Mouse (Mus musculus) neutrophil, adult 5-6 weeks (primary cell): ENCODE results near the gene Mgat4a. TPM values are rescaled to one million over a fixed set of nuclear protein-coding genes. Genes with fewer than 3 reads are reported as not detected.

Source experiments
- ATAC-seq: fragments of 151-379, 151-347 bp; 2 replicates; pipeline ENCODE4 v1.8.0; 2017; ENCODE audit warnings: mild to moderate bottlenecking, moderate TSS enrichment; ENCODE audit not compliant: insufficient number of reproducible peaks, poor library complexity, low FRiP score, severe bottlenecking; ENCODE audit errors: extremely low read depth
- total RNA-seq: library from RNA; stranded (forward); fragments of 200-1000 nt; gene quantifications from 2 replicates; pipeline ENCODE4 v1.2.3, GENCODE M21; 2017

The Mgat4a gene
- total RNA-seq, result 47.6 and 53.8 TPM in 2 replicates

GRCm38 (mm10) chr1:37540810-37541658 lies at the start of gene Mgat4a:
Mgat4a (minus strand) TSS chr1:37541016.
- peak; percentile 97 for ATAC-seq

- peak; percentile 95 for ATAC-seq
These were observed 45.1 kb upstream of the Mgat4a start for GRCm38 (mm10) chr1:37585809-37586480.

DNA sequence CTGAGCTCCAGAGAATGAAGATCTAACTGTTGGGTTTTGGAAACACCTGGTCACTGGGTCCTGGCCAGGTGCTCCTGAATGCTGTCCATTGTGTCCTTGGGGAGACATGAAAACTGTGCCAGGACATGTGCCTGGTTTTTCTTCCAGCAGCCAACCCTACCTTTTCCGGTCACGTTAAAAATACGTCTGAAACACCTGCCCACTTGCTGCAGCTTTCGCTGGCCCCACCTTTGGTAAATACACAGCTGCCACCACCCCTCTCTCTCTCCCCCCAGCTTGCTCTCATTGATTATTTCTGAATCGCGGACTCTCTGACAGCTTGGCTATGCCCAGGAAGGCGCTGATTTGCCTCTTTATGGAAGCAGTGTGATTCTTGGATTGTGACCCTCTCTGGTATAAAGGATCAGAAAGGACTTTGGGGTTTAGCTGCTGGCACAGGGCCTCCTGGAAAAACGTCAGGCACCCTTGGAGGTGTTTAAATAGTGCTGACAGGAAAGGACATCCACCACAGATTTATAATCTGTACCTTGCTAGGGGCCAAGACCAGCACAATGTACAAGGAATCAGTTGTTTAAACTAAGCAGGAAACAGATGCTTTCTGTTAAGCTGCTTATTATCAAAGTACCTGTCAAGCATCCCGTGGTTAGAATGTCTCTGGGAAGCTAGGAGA lies 43.1 kb upstream of the Mgat4a start:
- ATAC-seq, result no peak

DNA sequence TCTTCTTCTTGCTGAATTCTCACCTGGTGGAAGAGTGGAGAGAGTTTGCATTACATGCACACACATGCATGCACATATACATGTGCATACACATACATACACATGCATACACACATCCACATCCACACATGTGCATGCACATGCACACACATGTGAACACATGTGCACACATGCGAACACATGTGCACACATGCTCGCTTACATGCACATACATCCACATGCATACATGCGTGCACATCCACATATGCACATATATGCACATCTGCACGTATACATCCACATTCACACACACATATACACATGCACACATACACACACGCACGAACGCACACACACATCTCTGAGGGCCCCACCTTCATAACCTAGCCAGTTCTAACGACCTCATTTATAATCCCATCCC lies 42.4 kb upstream of the Mgat4a start:
- ATAC-seq, result no peak

- ATAC-seq, result no peak
These were observed 38.9 kb upstream of the Mgat4a start for GRCm38 (mm10) chr1:37579686-37580085.

- ATAC-seq, result no peak
These were observed 31.9 kb upstream of the Mgat4a start for GRCm38 (mm10) chr1:37572528-37573272.

DNA sequence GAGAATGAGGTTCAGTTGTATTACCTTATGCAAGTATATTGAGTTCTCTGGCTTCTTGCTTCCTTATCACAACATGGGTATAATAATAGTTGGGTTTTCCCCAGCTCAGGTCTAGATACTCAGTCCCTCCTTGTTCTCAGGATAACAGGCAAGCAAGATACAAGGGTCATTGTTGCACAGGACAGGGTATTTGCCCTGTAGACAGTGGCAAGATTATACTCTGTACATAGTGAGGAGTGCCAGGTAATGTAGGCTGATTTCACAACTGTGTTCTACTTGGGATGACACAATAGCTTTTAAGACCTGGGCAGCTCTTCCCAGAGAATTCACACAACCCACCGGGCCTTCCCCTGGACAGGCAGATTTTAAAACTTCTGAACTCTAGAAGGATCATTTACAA lies 27.6 kb upstream of the Mgat4a start:
- no peak for ATAC-seq

- ATAC-seq, result no peak
These were observed 25.9 kb upstream of the Mgat4a start for GRCm38 (mm10) chr1:37566754-37567153.

- ATAC-seq, result 0 out of 2 replicates have a peak, but pooled peaks have one; percentile 33
These were observed 25.5 kb upstream of the Mgat4a start for GRCm38 (mm10) chr1:37566344-37566743.

- no peak for ATAC-seq
These were observed 24.6 kb upstream of the Mgat4a start for GRCm38 (mm10) chr1:37565396-37565795.

DNA sequence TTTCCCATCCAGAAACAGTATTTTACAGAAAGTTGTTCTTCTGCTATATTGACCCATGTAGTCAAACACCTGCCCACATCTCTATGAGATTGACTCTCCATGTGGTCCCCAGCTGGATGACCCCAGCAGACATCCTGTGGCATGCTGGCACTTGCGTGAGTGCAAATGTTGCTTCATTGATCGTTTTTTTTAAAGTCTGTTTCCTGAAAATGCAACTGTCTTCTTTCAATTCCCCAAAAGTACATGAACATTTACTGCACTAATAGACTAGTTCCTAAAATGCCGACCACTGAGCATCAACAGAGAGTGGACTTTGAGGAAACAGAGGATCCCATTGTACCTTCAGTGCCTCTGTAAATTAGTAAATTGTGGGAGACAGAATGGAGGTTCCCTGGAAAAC lies 21.1 kb upstream of the Mgat4a start:
- ATAC-seq, result no peak

DNA sequence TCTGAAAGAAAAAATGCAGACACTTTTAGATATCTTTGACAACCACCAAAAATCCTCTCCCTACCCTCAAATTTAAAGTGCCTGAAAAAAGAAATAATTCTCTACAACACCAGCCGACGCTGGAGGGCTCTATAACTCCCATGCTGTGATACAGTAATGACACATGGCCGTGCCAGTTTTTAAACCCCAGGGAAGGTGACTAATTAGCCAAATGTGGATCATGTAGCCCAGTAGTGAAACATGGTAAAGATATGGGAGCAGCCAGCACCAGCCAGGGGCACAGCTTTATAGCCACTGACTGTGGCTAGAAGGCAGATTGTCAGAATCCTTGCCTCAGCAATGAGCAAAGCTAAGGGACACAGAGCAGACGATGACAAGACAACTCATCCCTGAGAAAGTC lies 19.5 kb upstream of the Mgat4a start:
- no peak for ATAC-seq

- ATAC-seq, result no peak
These were observed 11.2 kb upstream of the Mgat4a start for GRCm38 (mm10) chr1:37551986-37552385.

DNA sequence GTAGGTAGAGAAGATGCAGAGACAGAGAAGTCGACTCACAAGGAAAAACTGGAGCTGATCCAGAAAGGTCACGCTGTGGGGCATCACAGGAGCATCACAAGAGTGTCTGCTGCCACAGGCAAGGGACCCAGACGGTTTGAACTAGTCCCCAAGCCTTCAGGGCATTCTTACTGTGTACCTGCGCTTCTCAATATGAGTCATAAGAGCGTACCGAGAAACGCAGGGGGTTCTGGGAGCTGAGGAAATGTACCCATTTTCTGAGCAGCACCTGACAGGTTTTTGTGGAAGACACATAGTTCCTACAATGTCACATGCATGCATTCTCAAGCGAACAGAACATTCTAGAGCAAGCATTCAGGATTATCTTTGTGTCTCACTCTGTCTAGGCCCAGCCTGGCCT lies 8.7 kb upstream of the Mgat4a start:
- no peak for ATAC-seq

GRCm38 (mm10) chr1:37546398-37547051 lies 5.7 kb upstream of the Mgat4a start:
- no peak for ATAC-seq

DNA sequence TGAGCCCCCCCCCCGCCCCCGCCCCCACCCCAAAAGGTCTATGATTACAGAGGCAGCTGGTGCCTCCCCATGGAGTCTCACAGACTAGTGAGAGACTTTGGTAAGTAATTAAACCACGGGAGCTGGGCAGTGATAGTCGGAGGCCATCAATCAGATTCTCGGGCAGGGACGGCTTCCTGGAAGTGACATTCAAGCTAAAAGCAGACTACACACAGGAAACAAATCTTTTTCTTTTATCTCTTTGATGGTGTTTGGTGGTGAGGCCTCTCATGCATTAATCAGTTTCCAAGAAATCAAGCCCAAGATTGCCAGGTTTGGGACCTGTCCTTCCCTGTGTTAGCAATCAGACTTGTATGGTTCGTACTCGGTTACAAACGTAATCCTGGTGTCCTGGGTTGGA lies 3.4 kb upstream of the Mgat4a start:
- no peak for ATAC-seq

DNA sequence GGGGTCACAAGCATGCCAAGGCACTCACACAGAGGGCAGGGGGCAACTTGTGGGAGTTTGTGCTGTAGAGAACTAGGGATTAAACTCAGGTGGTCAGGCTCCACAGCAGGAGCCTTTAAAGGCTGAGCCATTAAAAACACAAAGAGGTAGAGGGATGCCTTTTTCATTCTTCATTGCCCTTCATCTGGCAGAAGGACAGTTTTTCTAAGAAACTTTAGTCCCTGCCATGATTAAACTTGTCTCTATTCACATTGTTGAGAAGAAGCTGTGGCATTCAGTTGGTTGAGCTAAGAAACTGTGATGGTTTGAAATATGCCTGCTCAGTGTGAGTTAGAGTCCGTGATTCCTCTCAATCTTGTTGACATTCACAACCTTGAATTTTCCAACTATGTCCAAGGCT lies 2.2 kb upstream of the Mgat4a start:
- ATAC-seq, result no peak

DNA sequence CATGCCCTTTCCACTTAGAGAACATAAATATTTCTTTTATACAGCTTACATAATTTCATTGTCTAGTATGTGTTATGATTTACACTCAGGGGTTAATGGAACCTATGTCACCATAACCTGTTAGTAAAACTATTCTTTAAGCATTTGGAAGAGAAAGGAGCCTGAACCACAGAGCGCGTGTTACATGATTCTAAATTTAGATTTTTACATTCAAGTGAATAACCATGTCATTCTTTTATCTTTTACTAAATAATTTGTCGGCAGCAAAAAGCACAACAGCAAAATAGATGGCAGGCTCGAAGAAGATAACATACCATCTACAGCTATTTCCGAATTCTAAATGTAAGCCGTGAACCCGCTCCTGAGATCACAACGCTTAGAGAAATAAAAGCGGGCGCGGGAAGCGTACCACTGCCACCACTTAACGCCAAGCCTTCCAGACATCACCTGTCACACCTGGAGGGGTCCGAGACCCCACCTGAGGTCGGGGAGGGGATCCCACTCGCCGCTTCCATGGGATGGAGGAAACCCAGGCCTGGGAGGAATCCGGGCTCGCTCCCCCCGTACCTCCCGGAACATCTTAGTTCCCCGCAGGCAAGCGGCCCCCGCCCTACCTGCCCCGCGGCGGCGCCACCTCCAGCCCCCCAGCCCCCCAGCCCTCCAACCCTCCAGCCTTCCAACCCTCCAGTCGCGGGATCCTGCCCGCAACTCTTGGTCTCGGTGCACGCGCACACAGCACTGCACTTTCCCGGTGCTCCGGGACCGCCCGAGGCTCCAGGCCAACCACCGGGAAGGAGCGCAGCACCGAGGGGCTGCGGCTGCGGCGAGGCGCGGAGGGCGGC lies 627 bp downstream of the Mgat4a start:
- ATAC-seq, result no peak
